Mouse (Mus musculus) CH12.LX (cell line): ENCODE results near the gene Ncdn.

Source experiments
- CTCF ChIP-seq, 2 experiments: IDR thresholded peaks in 1 of 2; conservative IDR thresholded peaks in 1 of 2; 2 replicates each; pipeline ENCODE4 v1.5.1; 2011 to 2012; ENCODE audit warnings: low read depth in 2 of 2, low read length in 2 of 2, improper control_type of control experiment in 1 of 2, inconsistent platforms in 1 of 2, mild to moderate bottlenecking in 1 of 2, moderate library complexity in 1 of 2
- EP300 ChIP-seq: IDR thresholded peaks from 2 replicates; pipeline ENCODE4 v1.6.1; 2011; ENCODE audit warnings: low read length, improper control_type of control experiment
- JUND ChIP-seq: conservative IDR thresholded peaks from 2 replicates; pipeline ENCODE4 v1.6.1; 2011; ENCODE audit warnings: low read depth, low read length, improper control_type of control experiment
- KAT2A ChIP-seq: IDR thresholded peaks from 2 replicates; pipeline ENCODE4 v1.6.1; 2012; ENCODE audit warnings: low read length, improper control_type of control experiment, inconsistent platforms; ENCODE audit not compliant: insufficient replicate concordance
- MAX ChIP-seq: IDR thresholded peaks from 2 replicates; pipeline ENCODE4 v1.6.1; 2011; ENCODE audit warnings: low read length, improper control_type of control experiment
- MYC ChIP-seq: IDR thresholded peaks from 2 replicates; pipeline ENCODE4 v1.6.1; 2011; ENCODE audit warnings: low read depth, mild to moderate bottlenecking, improper control_type of control experiment, low read length
- NRF1 ChIP-seq: IDR thresholded peaks from 2 replicates; pipeline ENCODE4 v1.6.1; 2014; ENCODE audit warnings: low read depth, mild to moderate bottlenecking, inconsistent platforms, low read length, improper control_type of control experiment, moderate library complexity
- POLR2A ChIP-seq: IDR thresholded peaks from 2 replicates; pipeline ENCODE4 v1.6.1; 2011; ENCODE audit warnings: low read depth, mild to moderate bottlenecking, improper control_type of control experiment, low read length
- RAD21 ChIP-seq: IDR thresholded peaks from 2 replicates; pipeline ENCODE4 v1.6.1; 2011; ENCODE audit warnings: low read depth, mild to moderate bottlenecking, low read length, improper control_type of control experiment, moderate library complexity
- TCF12 ChIP-seq: IDR thresholded peaks from 2 replicates; pipeline ENCODE4 v1.6.1; 2014; ENCODE audit warnings: low read depth, mild to moderate bottlenecking, inconsistent platforms, low read length, improper control_type of control experiment
- UBTF ChIP-seq: IDR thresholded peaks from 2 replicates; pipeline ENCODE4 v1.6.1; 2012; ENCODE audit warnings: low read depth, mild to moderate bottlenecking, inconsistent platforms, low read length, improper control_type of control experiment, moderate library complexity
- ZC3H11A ChIP-seq: IDR thresholded peaks from 2 replicates; pipeline ENCODE4 v1.6.1; 2012; ENCODE audit warnings: low read depth, mild to moderate bottlenecking, inconsistent platforms, low read length, improper control_type of control experiment
- ZKSCAN1 ChIP-seq: IDR thresholded peaks from 2 replicates; pipeline ENCODE4 v1.6.1; 2012; ENCODE audit warnings: low read depth, inconsistent platforms, low read length, improper control_type of control experiment, borderline replicate concordance
- ZNF384 ChIP-seq: IDR thresholded peaks from 2 replicates; pipeline ENCODE4 v1.6.1; 2012; ENCODE audit warnings: low read depth, low read length, improper control_type of control experiment, inconsistent platforms

DNA sequence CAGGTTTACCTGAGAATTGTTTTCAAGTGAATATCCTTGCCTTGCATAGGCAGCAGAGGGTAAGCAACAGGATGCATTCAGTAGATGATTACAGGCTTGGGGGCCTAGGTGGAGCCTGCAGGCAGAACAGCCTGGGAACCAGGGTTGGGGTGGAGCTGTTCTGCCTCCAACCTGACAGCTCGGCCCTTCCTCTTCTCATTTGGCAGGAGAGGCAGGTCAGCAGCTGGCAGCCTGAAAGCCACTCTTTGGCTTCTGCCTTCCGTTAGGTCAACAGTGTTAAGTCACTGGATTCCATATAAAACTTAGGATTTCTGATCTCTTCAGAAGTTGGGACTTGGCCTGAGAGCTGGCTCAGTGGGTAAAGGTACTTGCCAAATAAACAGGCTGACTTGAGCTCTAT lies 10.3 kb downstream of the Ncdn start:
- no peak for TF ChIP-seq EP300
- no peak for TF ChIP-seq TCF12
- TF ChIP-seq POLR2A = no peak
- TF ChIP-seq UBTF = no peak
- no peak for TF ChIP-seq ZNF384
- TF ChIP-seq CTCF (conservative IDR thresholded peaks at IDR 0.05 in 1 of 2, IDR thresholded peaks at IDR 0.05 in 1 of 2; ENCODE audit: low read depth in 2 of 2, low read length in 2 of 2) = no peak
- no peak for TF ChIP-seq ZKSCAN1
- no peak for TF ChIP-seq MAX
- TF ChIP-seq KAT2A = no peak
- TF ChIP-seq ZC3H11A = no peak
- no peak for TF ChIP-seq JUND
- TF ChIP-seq NRF1 = no peak
- no peak for TF ChIP-seq RAD21
- TF ChIP-seq MYC = no peak
